Mouse (Mus musculus): ENCODE results near the gene Ppm1h.

DNA sequence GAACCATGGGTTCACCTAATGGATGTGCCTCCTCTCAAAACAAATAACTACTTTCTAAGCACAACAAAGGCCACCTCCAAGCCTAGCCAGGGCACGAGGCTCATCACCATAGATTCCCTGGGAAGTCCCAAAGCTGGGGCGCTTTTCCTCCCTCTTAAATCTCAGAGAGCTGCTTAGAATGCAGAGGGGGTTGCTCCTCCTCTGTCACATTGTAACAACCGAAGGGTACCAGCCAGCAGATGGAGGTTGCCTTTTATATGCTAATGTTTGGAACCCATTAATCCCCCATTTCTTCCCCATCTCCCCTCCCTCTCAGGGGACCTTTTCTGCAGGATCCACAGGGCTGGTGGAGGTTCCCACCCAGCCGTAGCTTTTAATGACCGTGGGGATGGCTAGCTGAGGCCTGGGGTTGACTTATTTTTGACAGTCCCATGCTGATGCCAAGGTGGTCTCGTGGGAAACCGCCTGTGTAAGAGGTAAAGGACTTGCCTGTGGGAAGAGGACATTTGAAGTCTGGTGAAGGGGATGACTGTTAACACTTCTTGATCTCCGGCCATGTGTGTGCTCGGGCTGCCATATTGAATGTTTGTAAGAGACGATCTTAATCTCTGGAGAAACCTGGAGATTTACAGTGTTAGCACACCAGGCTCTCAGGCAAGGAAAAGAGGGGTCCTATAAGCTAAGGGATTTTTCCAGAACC is 253.4 kb downstream of the Ppm1h start:
- TF ChIP-seq CTCF (IDR thresholded peaks at IDR 0.05; ENCODE audit: extremely low read depth, insufficient read depth, low read length): no peak
- TF ChIP-seq POLR2A (IDR thresholded peaks at IDR 0.05; ENCODE audit: extremely low read depth, insufficient read depth, low read length): no peak

Data from cortical plate, adult 2 months (tissue).